Mouse (Mus musculus) limb, embryonic 12.5 days (tissue): ENCODE results near the gene Grk5. TPM values are rescaled to one million over a fixed set of nuclear protein-coding genes. Genes with fewer than 3 reads are reported as not detected.

Experiments
- ATAC-seq: fragments of 200-750 bp; cut with Nextera tagmentation; 2 replicates; pipeline ENCODE4 v1.8.0; 2017; ENCODE audit warnings: low read depth, moderate TSS enrichment; ENCODE audit not compliant: insufficient number of reproducible peaks, insufficient read depth, low FRiP score, low TSS enrichment
- H3K27ac ChIP-seq: fragments of 300-500 bp; sonication (generic); 2 replicates; pipeline ENCODE4 v1.5.1; 2016; ENCODE audit warnings: mild to moderate bottlenecking, moderate library complexity
- H3K27me3 ChIP-seq: fragments of 300-500 bp; sonication (generic); 2 replicates; pipeline ENCODE4 v1.6.1; 2016; ENCODE audit warnings: mild to moderate bottlenecking, moderate library complexity
- H3K36me3 ChIP-seq: fragments of 300-500 bp; sonication (generic); 2 replicates; pipeline ENCODE4 v1.6.1; 2016; ENCODE audit warnings: mild to moderate bottlenecking, moderate library complexity
- H3K4me1 ChIP-seq: fragments of 300-500 bp; sonication (generic); replicated peaks from 2 replicates; pipeline ENCODE4 v1.6.1; 2016
- H3K4me2 ChIP-seq: fragments of 300-500 bp; sonication (generic); 2 replicates; pipeline ENCODE4 v1.6.1; 2016; ENCODE audit warnings: mild to moderate bottlenecking, moderate library complexity
- H3K4me3 ChIP-seq: fragments of 300-500 bp; sonication (generic); replicated peaks from 2 replicates; pipeline ENCODE4 v1.5.1; 2016; ENCODE audit warnings: mild to moderate bottlenecking
- H3K9ac ChIP-seq: fragments of 300-500 bp; sonication (generic); replicated peaks from 2 replicates; pipeline ENCODE4 v1.6.1; 2016; ENCODE audit warnings: mild to moderate bottlenecking, moderate library complexity
- H3K9me3 ChIP-seq: fragments of 300-500 bp; sonication (generic); 2 replicates; pipeline ENCODE4 v1.6.1; 2016; ENCODE audit warnings: mild to moderate bottlenecking, moderate library complexity
- WGBS: fragments of 180-500 bp; shearing (Covaris S2); methylation state at CpG from one replicate; pipeline ENCODE4 v1.1.7; 2016; 5-methylcytosine and 5-hydroxymethylcytosine counted together
- polyA plus RNA-seq: library from polyadenylated mRNA; unstranded; fragments of >200 nt; fragmentation: Nextera tagmentation; extraction: Ambion mirVana; gene quantifications from 2 replicates; pipeline ENCODE4 v1.2.1, GENCODE M21; 2016

The Grk5 gene
- polyA plus RNA-seq, 1 experiment from 2014 or later, result 0.99 TPM

- Histone ChIP-seq H3K27me3 (no peaks in the 10 kb centered on the region), H3K9me3 (no peaks in the 10 kb centered on the region), H3K27ac (no peak overlapping the region), H3K4me3 (no peak overlapping the region), H3K4me1 (no peaks in the 10 kb centered on the region), H3K4me2 (no peak overlapping the region), H3K9ac (no peak overlapping the region), H3K36me3 (no peaks in the 10 kb centered on the region)
- no peak for ATAC-seq
- WGBS, result 83% methylated on average over 2 of the region's 2 CpGs
Observed at GRCm38 (mm10) chr19:60955131-60955530, 65.6 kb downstream of the Grk5 start.

GRCm38 (mm10) chr19:60955712-60956111 is 66.2 kb downstream of the Grk5 start:
- WGBS, result 97% methylated on average over 1 of the region's 1 CpGs
- H3K36me3 ChIP-seq, result no peaks in the 10 kb centered on the region
- H3K4me1 ChIP-seq, result no peaks in the 10 kb centered on the region
- no peaks in the 10 kb centered on the region for H3K9me3 ChIP-seq
- no peak overlapping the region for H3K27ac ChIP-seq
- H3K9ac ChIP-seq, result no peak overlapping the region
- H3K4me3 ChIP-seq, result no peak overlapping the region
- ATAC-seq, result no peak
- H3K4me2 ChIP-seq, result no peak overlapping the region
- H3K27me3 ChIP-seq, result no peaks in the 10 kb centered on the region

GRCm38 (mm10) chr19:60956198-60956750 is 66.7 kb downstream of the Grk5 start:
- Histone ChIP-seq H3K9ac (no peak overlapping the region), H3K9me3 (no peaks in the 10 kb centered on the region), H3K36me3 (no peaks in the 10 kb centered on the region), H3K4me1 (no peaks in the 10 kb centered on the region), H3K27me3 (no peaks in the 10 kb centered on the region), H3K4me2 (no peak overlapping the region), H3K27ac (no peak overlapping the region), H3K4me3 (no peak overlapping the region)
- ATAC-seq, result no peak

- no peak overlapping the region for H3K4me2 ChIP-seq
- H3K9me3 ChIP-seq, result no peaks in the 10 kb centered on the region
- no peak overlapping the region for H3K4me3 ChIP-seq
- no peaks in the 10 kb centered on the region for H3K4me1 ChIP-seq
- H3K27ac ChIP-seq, result no peak overlapping the region
- WGBS, result 82% methylated on average over 1 of the region's 1 CpGs
- ATAC-seq, result no peak
- no peaks in the 10 kb centered on the region for H3K27me3 ChIP-seq
- no peak overlapping the region for H3K9ac ChIP-seq
- H3K36me3 ChIP-seq, result no peaks in the 10 kb centered on the region
Observed at GRCm38 (mm10) chr19:60959706-60960230, 70.2 kb downstream of the Grk5 start.

GRCm38 (mm10) chr19:60962358-60963061 is 73.0 kb downstream of the Grk5 start:
- ATAC-seq, result no peak
- H3K27me3 ChIP-seq, result no peaks in the 10 kb centered on the region
- 92% methylated on average over 7 of the region's 7 CpGs for WGBS

GRCm38 (mm10) chr19:60967909-60968308 is 78.4 kb downstream of the Grk5 start:
- Histone ChIP-seq H3K36me3 (no peaks in the 10 kb centered on the region), H3K4me2 (no peak overlapping the region), H3K27me3 (no peaks in the 10 kb centered on the region), H3K27ac (no peak overlapping the region), H3K4me1 (no peaks in the 10 kb centered on the region), H3K4me3 (no peak overlapping the region), H3K9ac (no peak overlapping the region), H3K9me3 (no peaks in the 10 kb centered on the region)
- ATAC-seq, result no peak
- WGBS, result 81% methylated on average over 1 of the region's 1 CpGs

More at GRCm38 (mm10) chr19:60962358-60963061, 73.0 kb downstream of the Grk5 start:
- H3K9me3 ChIP-seq, result no peaks in the 10 kb centered on the region
- H3K36me3 ChIP-seq, result no peaks in the 10 kb centered on the region
- no peak overlapping the region for H3K27ac ChIP-seq
- H3K4me2 ChIP-seq, result no peak overlapping the region
- H3K4me1 ChIP-seq, result no peaks in the 10 kb centered on the region
- no peak overlapping the region for H3K4me3 ChIP-seq
- H3K9ac ChIP-seq, result no peak overlapping the region

GRCm38 (mm10) chr19:60970406-60970805 is 80.9 kb downstream of the Grk5 start:
- no peak for ATAC-seq
- 76% methylated on average over 3 of the region's 3 CpGs for WGBS

GRCm38 (mm10) chr19:60971598-60971997 is 82.0 kb downstream of the Grk5 start:
- H3K4me3 ChIP-seq, result no peak overlapping the region
- no peak overlapping the region for H3K27ac ChIP-seq
- ATAC-seq, result no peak
- no peaks in the 10 kb centered on the region for H3K4me1 ChIP-seq
- no peak overlapping the region for H3K4me2 ChIP-seq
- H3K27me3 ChIP-seq, result no peaks in the 10 kb centered on the region
- 96% methylated on average over 1 of the region's 1 CpGs for whole genome bisulfite sequencing
- no peaks in the 10 kb centered on the region for H3K36me3 ChIP-seq
- H3K9ac ChIP-seq, result no peak overlapping the region
- H3K9me3 ChIP-seq, result no peaks in the 10 kb centered on the region

More at GRCm38 (mm10) chr19:60970406-60970805, 80.9 kb downstream of the Grk5 start:
- no peak overlapping the region for H3K9ac ChIP-seq
- H3K9me3 ChIP-seq, result no peaks in the 10 kb centered on the region
- H3K4me1 ChIP-seq, result no peaks in the 10 kb centered on the region
- H3K36me3 ChIP-seq, result no peaks in the 10 kb centered on the region
- H3K4me3 ChIP-seq, result no peak overlapping the region
- no peaks in the 10 kb centered on the region for H3K27me3 ChIP-seq
- no peak overlapping the region for H3K4me2 ChIP-seq
- no peak overlapping the region for H3K27ac ChIP-seq

- ATAC-seq, result no peak
- WGBS, result 75% methylated on average over 1 of the region's 1 CpGs
Observed at GRCm38 (mm10) chr19:60972281-60973015, 82.9 kb downstream of the Grk5 start.

GRCm38 (mm10) chr19:60973508-60973907 is 84.0 kb downstream of the Grk5 start:
- no peaks in the 10 kb centered on the region for H3K27me3 ChIP-seq
- ATAC-seq, result no peak
- no peaks in the 10 kb centered on the region for H3K9me3 ChIP-seq
- H3K36me3 ChIP-seq, result no peaks in the 10 kb centered on the region
- no peak overlapping the region for H3K9ac ChIP-seq
- H3K4me2 ChIP-seq, result no peak overlapping the region
- H3K4me1 ChIP-seq, result no peaks in the 10 kb centered on the region
- H3K27ac ChIP-seq, result no peak overlapping the region
- no peak overlapping the region for H3K4me3 ChIP-seq
- WGBS, result 95% methylated on average over 2 of the region's 2 CpGs

More at GRCm38 (mm10) chr19:60972281-60973015, 82.9 kb downstream of the Grk5 start:
- H3K9me3 ChIP-seq, result no peaks in the 10 kb centered on the region
- no peaks in the 10 kb centered on the region for H3K36me3 ChIP-seq
- H3K27me3 ChIP-seq, result no peaks in the 10 kb centered on the region
- H3K4me1 ChIP-seq, result no peaks in the 10 kb centered on the region
- no peak overlapping the region for H3K4me2 ChIP-seq
- no peak overlapping the region for H3K9ac ChIP-seq
- no peak overlapping the region for H3K4me3 ChIP-seq
- H3K27ac ChIP-seq, result no peak overlapping the region

- Histone ChIP-seq H3K9me3 (no peaks in the 10 kb centered on the region), H3K27ac (no peak overlapping the region), H3K9ac (no peak overlapping the region), H3K4me1 (no peaks in the 10 kb centered on the region), H3K36me3 (no peaks in the 10 kb centered on the region), H3K4me3 (no peak overlapping the region), H3K4me2 (no peak overlapping the region), H3K27me3 (no peaks in the 10 kb centered on the region)
- WGBS, result 80% methylated on average over 1 of the region's 1 CpGs
- ATAC-seq, result no peak
Observed at GRCm38 (mm10) chr19:60979581-60979980, 90.0 kb downstream of the Grk5 start.
